Mouse (Mus musculus) left cerebral cortex, postnatal 4 days (tissue): ENCODE data around the gene Aspn. TPM values are rescaled to one million over a fixed set of nuclear protein-coding genes. Genes with fewer than 3 reads are reported as not detected.
"Not testable (repeated sequence)": the region's sequence is repeated elsewhere in the genome, so short reads cannot be mapped to it uniquely, and the experiment has no call there.

Source experiments
- DNase-seq: peaks from one replicate; pipeline ENCODE4 v3.0.0-alpha.2; 2022
- intact Hi-C: fragments of 180-260 bp; cut with DNase I; formaldehyde crosslinking; loops from one replicate; pipeline ENCODE4 v1.15.1; 2025
- total RNA-seq, 2 experiments: library from RNA; stranded (reverse); gene quantifications; 2 replicates each; pipeline ENCODE4 v1.2.3; 2021

Aspn gene
- total RNA-seq, 2 experiments from 2014 or later: 0.89 to 1.1 TPM

DNA sequence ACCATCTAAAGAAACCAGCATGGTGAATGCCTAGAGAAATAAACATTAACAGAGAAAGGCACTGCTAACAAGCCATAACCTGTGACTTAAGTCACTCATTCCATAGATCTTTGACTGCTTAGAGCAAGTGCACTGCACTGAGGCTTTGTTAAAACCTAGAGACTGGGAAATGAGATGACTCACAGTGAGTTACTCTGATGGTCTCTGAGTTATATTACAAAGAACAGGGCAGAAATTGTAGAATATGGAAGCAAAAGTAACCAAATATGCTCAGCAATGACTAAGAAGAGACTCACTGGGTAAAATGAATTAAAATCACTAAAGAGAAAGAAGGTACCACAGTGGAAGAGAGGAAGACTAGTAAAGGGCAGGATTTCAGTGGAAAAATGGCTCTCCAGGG lies 39.6 kb downstream of the Aspn start:
- intact Hi-C loops: no loop called here
- no peak for DNase-seq

DNA sequence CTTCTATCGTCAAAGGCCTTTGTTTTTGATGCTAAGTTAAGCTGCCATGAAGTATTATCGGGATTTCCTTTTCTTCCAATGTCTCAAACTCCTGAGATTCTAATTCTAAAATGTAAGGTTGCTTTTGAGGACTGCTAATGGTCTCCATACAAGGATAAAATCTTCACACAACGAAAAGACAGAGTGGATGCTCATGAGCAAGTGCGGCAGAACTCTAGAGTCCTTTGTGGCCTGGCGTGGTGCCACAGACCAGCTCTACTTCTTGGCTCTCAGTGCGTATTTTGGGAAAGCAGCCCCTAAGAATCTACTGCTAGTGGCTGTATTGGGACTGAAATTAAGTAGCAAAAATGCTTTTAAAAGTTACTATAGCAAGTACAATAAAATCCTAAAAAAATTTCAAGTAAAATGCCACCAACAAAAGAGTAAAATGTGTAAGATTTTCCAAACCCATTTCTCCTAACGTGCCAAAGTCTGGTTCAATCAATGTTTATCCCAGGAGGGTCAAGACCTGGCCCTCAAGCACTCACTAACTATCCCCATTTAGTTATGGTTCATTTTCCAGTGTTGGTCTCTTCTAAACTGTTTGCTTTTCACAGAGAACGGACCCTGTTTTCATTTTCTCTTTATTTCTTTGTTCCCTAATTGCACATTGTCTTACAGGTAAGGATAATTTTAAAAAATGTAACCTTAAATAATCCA lies 40.2 kb downstream of the Aspn start:
- peak; percentile 23 for DNase-seq
- intact Hi-C loops: no loop called here

DNA sequence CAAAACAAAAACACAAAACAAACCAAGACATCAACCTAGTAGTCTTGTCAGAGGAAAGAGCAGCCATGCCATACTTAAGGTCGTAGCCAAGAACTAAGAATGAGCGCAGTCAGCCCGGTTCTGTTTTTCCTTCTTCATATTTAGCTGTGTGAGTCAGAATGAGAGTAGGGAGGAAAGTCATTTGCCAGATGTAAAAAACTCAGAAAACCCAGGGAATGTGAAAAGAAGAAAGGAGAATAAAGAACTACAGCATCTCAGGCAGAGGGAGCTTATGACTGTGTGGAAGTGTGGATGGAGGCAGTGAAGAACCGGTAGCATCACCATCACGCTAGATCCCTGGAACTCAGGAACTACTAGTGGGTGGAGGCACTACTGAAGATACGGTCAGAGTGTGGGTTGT lies 41.8 kb downstream of the Aspn start:
- no peak for DNase-seq
- intact Hi-C loops: no loop called here

DNA sequence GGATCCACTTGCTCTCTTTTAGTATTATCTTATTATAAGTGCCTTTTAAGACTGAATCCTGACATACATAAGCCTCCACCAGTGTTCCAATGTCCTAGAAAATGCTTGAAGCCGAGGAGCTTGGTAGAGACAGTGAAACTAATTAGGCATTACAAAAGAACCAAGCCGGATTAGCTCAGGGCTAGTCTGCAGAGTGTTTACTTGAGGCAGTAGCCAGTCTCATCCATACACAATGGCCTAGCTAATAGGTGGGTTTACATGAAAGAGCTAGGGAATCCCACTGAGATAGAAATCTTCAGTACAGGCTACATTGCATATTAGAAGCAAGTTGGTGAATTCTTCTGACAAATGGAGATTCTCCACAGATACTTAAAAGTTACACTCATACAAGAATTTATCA lies 58.3 kb downstream of the Aspn start:
- intact Hi-C loops, DNase-seq: not testable (repeated sequence)

DNA sequence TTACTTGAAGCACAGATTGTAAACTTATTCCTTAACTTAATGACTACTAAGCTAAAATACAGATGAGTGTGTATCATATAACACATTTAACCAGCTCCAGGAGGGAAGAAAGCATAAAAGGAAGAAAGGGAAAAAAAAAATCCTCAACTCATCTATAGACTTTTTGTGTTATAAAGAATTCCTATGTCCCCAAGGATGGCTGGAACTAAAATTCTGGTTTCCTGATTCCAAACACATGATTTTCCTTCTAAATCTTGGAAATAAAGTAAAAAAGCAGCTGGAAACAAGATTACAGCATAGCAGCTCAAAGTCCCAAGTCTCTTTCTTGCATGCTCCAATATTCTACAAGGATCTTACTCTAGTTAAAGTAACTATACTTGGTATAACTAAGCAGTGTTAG lies 59.4 kb downstream of the Aspn start:
- intact Hi-C loops: no loop called here
- DNase-seq: no peak

DNA sequence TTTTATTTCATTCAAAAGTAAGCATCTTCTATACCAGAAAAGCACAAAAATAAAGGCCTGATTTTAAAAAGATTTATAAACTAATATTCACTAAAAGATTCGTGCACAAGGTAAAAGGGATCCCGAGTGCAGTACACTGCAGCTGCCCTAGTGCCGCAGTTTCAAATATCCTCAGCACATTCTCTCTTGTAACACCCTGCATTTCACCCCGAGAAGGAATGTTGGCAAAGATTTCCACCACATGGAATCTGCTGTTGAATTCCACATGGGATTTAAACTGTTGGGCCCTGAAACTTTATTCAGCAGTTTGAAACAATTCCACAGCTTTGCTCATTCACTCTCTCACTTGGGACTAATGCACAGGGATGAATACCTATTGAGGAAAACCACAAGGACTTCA lies 63.5 kb downstream of the Aspn start, which contains the start of gene Ogn:
Ogn (plus strand) TSS at position 333 of the 400 bp plus-strand sequence.
- no peak for DNase-seq
- intact Hi-C loops: no loop called here

DNA sequence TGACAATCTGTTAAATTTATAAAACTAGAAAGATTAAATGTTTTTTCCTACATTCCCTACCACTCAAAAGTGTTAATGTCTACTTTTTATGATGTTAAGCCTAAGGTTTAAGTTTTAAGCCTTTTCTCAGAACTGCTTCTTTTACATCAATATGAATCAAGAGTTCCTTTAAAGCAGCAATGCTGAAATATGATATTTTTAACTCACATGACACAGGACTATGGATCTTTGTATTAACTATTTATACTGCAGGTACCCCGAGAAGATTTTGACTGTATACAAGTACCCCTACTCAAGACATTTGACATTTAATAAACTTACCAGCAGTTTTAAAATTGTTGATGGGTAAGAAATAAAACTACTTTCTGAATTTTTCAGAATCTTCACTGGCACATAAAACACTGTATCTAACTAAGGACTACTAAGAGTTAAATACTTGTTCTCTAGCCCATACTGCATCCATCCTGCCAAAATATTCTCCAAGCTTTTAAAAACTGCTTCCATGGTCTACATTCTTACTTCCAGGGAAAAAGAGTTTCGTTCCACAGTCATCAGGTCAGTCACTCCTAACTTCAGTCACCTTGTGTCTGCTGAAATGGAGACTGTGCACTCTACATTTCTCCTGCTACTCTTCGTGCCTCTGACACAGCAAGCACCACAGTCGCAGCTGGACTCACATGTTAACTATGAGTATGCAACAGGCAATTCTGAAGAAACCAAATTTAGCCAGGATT lies 64.5 kb downstream of the Aspn start:
- DNase-seq: no peak

DNA sequence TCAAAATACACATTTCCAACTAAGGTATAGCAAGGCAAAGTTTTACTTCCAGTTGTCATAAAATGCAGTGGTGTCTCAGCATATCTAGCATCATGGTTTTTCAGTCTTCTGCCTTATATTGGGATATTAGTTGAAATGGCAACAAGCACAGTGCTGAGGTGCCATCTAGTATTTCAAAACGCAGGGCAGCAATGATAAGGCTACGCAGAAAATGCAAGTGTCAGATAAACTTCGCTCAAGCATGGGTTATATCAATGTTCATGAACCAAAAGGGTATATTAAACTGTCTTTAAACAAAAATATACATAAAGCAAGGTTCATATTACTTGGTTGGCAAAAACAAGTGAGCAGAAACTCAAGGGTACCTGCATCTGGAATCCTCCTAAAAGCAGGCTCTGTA lies 72.8 kb downstream of the Aspn start:
- no peak for DNase-seq
- intact Hi-C loops: no loop called here

More for the DNA sequence above, 64.5 kb downstream of the Aspn start:
- intact Hi-C loops: no loop called here

Other genes starting within 250 kb of the Aspn start
- 10 to 100 TPM; 19.8 to 27.2 TPM for gene Fgd3, start 224.1 kb upstream of the Aspn start, total RNA-seq
- gene Bicd2, start 202.9 kb upstream of the Aspn start, total RNA-seq: 10 to 100 TPM; 56.6 to 57.2 TPM
- 10 to 100 TPM; 12.7 to 12.8 TPM for gene Ippk, start 123.2 kb upstream of the Aspn start, total RNA-seq
- gene Tes3-ps, start 51.1 kb upstream of the Aspn start, total RNA-seq: 1 to 10 TPM; 2.4 to 2.8 TPM
- 1 to 10 TPM; 1.7 to 1.9 TPM for gene Ecm2, start 39.6 kb upstream of the Aspn start, total RNA-seq
- 1 to 10 TPM; 1.2 to 1.4 TPM for gene Omd, start 38.0 kb downstream of the Aspn start, total RNA-seq
- gene Ogn, start 63.6 kb downstream of the Aspn start, total RNA-seq: 10 to 100 TPM; 11.3 to 11.4 TPM
- gene Cenpp, start 108.3 kb downstream of the Aspn start, total RNA-seq: 1 to 10 TPM; 2.5 to 3.0 TPM
- 10 to 100 TPM; 29.2 to 29.3 TPM for gene Nol8, start 108.6 kb downstream of the Aspn start, total RNA-seq
- gene Iars, start 137.7 kb downstream of the Aspn start, total RNA-seq: 10 to 100 TPM; 83.6 to 90.5 TPM